Mouse (Mus musculus) neural tube, embryonic 12.5 days (tissue): ENCODE measurements around the gene Nrf1. TPM values are rescaled to one million over a fixed set of nuclear protein-coding genes. Genes with fewer than 3 reads are reported as not detected.

ENCODE experiments used
- ATAC-seq: fragments of 200-750 bp; cut with Nextera tagmentation; 2 replicates; pipeline ENCODE4 v1.8.0; 2017; ENCODE audit warnings: low read depth, mild to moderate bottlenecking, moderate TSS enrichment, moderate library complexity; ENCODE audit not compliant: low FRiP score
- H3K27ac ChIP-seq: fragments of 300-500 bp; sonication (generic); 2 replicates; pipeline ENCODE4 v1.5.1; 2016
- H3K27me3 ChIP-seq: fragments of 300-500 bp; sonication (generic); replicated peaks from 2 replicates; pipeline ENCODE4 v1.6.1; 2016; ENCODE audit warnings: mild to moderate bottlenecking
- H3K36me3 ChIP-seq: fragments of 300-500 bp; sonication (generic); 2 replicates; pipeline ENCODE4 v1.6.1; 2016; ENCODE audit warnings: mild to moderate bottlenecking
- H3K4me1 ChIP-seq: fragments of 300-500 bp; sonication (generic); 2 replicates; pipeline ENCODE4 v1.6.1; 2016
- H3K4me2 ChIP-seq: fragments of 300-500 bp; sonication (generic); replicated peaks from 2 replicates; pipeline ENCODE4 v1.6.1; 2016; ENCODE audit warnings: mild to moderate bottlenecking
- H3K4me3 ChIP-seq: fragments of 300-500 bp; sonication (generic); 2 replicates; pipeline ENCODE4 v1.5.1; 2016
- H3K9ac ChIP-seq: fragments of 300-500 bp; sonication (generic); 2 replicates; pipeline ENCODE4 v1.6.1; 2016; ENCODE audit warnings: mild to moderate bottlenecking
- H3K9me3 ChIP-seq: fragments of 300-500 bp; sonication (generic); 2 replicates; pipeline ENCODE4 v1.6.1; 2016; ENCODE audit warnings: mild to moderate bottlenecking
- WGBS: fragments of 180-500 bp; shearing (Covaris S2); methylation state at CpG from one replicate; pipeline ENCODE4 v1.1.7; 2016; 5-methylcytosine and 5-hydroxymethylcytosine counted together
- polyA plus RNA-seq: library from polyadenylated mRNA; unstranded; fragments of >200 nt; fragmentation: Nextera tagmentation; extraction: Ambion mirVana; gene quantifications from 2 replicates; pipeline ENCODE4 v1.2.1, GENCODE M21; 2016

The Nrf1 gene
- polyA plus RNA-seq, 1 experiment from 2014 or later: 60.2 TPM

- no peak overlapping the region for H3K27ac ChIP-seq
- H3K4me3 ChIP-seq: no peak overlapping the region
- ATAC-seq: no peak
- 84% methylated on average over 1 of the region's 1 CpGs for WGBS
- no peak overlapping the region for H3K4me2 ChIP-seq
- H3K27me3 ChIP-seq: no peaks in the 10 kb centered on the region
- H3K9me3 ChIP-seq: no peaks in the 10 kb centered on the region
- H3K36me3 ChIP-seq: no peaks in the 10 kb centered on the region
- peaks cover 8% of the 10 kb centered on the region; the same call in 1 of the 2 replicates for H3K4me1 ChIP-seq
- no peak overlapping the region for H3K9ac ChIP-seq
Measured at GRCm38 (mm10) chr6:30083307-30083706, 35.5 kb downstream of the Nrf1 start.

- ATAC-seq: no peak
- no peaks in the 10 kb centered on the region for H3K9me3 ChIP-seq
- no peaks in the 10 kb centered on the region for H3K4me1 ChIP-seq
- H3K27ac ChIP-seq: no peak overlapping the region
- H3K4me2 ChIP-seq: no peak overlapping the region
- no peaks in the 10 kb centered on the region for H3K27me3 ChIP-seq
- H3K9ac ChIP-seq: no peak overlapping the region
- peaks cover 7% of the 10 kb centered on the region for H3K36me3 ChIP-seq
- 38% methylated on average over 2 of the region's 2 CpGs for WGBS
- no peak overlapping the region for H3K4me3 ChIP-seq
Measured at GRCm38 (mm10) chr6:30085351-30085750, 37.6 kb downstream of the Nrf1 start.

GRCm38 (mm10) chr6:30091221-30091620 lies 43.4 kb downstream of the Nrf1 start:
- no peaks in the 10 kb centered on the region for H3K4me1 ChIP-seq
- 87% methylated on average over 4 of the region's 4 CpGs for WGBS
- H3K27me3 ChIP-seq: no peaks in the 10 kb centered on the region
- ATAC-seq: no peak
- H3K36me3 ChIP-seq: peaks cover 25% of the 10 kb centered on the region
- no peak overlapping the region for H3K9ac ChIP-seq
- H3K4me2 ChIP-seq: no peak overlapping the region
- no peak overlapping the region for H3K27ac ChIP-seq
- no peak overlapping the region for H3K4me3 ChIP-seq
- no peaks in the 10 kb centered on the region for H3K9me3 ChIP-seq

GRCm38 (mm10) chr6:30092816-30093215 lies 45.0 kb downstream of the Nrf1 start:
- WGBS: 94% methylated on average over 6 of the region's 6 CpGs
- Histone ChIP-seq H3K9me3 (no peaks in the 10 kb centered on the region), H3K36me3 (peaks cover 38% of the 10 kb centered on the region), H3K4me3 (no peak overlapping the region), H3K4me1 (no peaks in the 10 kb centered on the region), H3K27me3 (no peaks in the 10 kb centered on the region), H3K4me2 (no peak overlapping the region), H3K27ac (no peak overlapping the region), H3K9ac (no peak overlapping the region)
- no peak for ATAC-seq

- no peak overlapping the region for H3K27ac ChIP-seq
- no peak overlapping the region for H3K4me3 ChIP-seq
- no peaks in the 10 kb centered on the region for H3K9me3 ChIP-seq
- peaks cover 65% of the 10 kb centered on the region for H3K36me3 ChIP-seq
- H3K27me3 ChIP-seq: no peaks in the 10 kb centered on the region
- H3K9ac ChIP-seq: no peak overlapping the region
- no peak overlapping the region for H3K4me2 ChIP-seq
- H3K4me1 ChIP-seq: no peaks in the 10 kb centered on the region
- no peak for ATAC-seq
- WGBS: 87% methylated on average over 12 of the region's 12 CpGs
Measured at GRCm38 (mm10) chr6:30101773-30102415, 54.1 kb downstream of the Nrf1 start.

- ATAC-seq: no peak
- Histone ChIP-seq H3K36me3 (peaks cover 58% of the 10 kb centered on the region), H3K4me1 (no peaks in the 10 kb centered on the region), H3K9me3 (no peaks in the 10 kb centered on the region), H3K27ac (no peak overlapping the region), H3K4me2 (no peak overlapping the region), H3K4me3 (no peak overlapping the region), H3K9ac (no peak overlapping the region), H3K27me3 (no peaks in the 10 kb centered on the region)
- 89% methylated on average over 2 of the region's 2 CpGs for WGBS
Measured at GRCm38 (mm10) chr6:30106091-30106490, 58.3 kb downstream of the Nrf1 start.

- no peak overlapping the region for H3K27ac ChIP-seq
- no peak overlapping the region for H3K4me2 ChIP-seq
- peaks cover 55% of the 10 kb centered on the region for H3K36me3 ChIP-seq
- H3K9ac ChIP-seq: no peak overlapping the region
- WGBS: 77% methylated on average over 2 of the region's 2 CpGs
- no peaks in the 10 kb centered on the region for H3K27me3 ChIP-seq
- H3K4me3 ChIP-seq: no peak overlapping the region
- no peaks in the 10 kb centered on the region for H3K9me3 ChIP-seq
- H3K4me1 ChIP-seq: no peaks in the 10 kb centered on the region
- no peak for ATAC-seq
Measured at GRCm38 (mm10) chr6:30107456-30107855, 59.7 kb downstream of the Nrf1 start.

GRCm38 (mm10) chr6:30109820-30110502 lies 62.2 kb downstream of the Nrf1 start:
- Histone ChIP-seq H3K4me1 (no peaks in the 10 kb centered on the region), H3K9me3 (no peaks in the 10 kb centered on the region), H3K9ac (no peak overlapping the region), H3K4me2 (no peak overlapping the region), H3K4me3 (no peak overlapping the region), H3K36me3 (peaks cover 53% of the 10 kb centered on the region), H3K27me3 (no peaks in the 10 kb centered on the region), H3K27ac (no peak overlapping the region)
- no peak for ATAC-seq
- 95% methylated on average over 10 of the region's 10 CpGs for WGBS

GRCm38 (mm10) chr6:30112349-30113132 lies 64.8 kb downstream of the Nrf1 start:
- Histone ChIP-seq H3K27ac (no peak overlapping the region), H3K4me1 (no peaks in the 10 kb centered on the region), H3K27me3 (no peaks in the 10 kb centered on the region), H3K9ac (no peak overlapping the region), H3K9me3 (no peaks in the 10 kb centered on the region), H3K4me3 (no peak overlapping the region), H3K4me2 (no peak overlapping the region), H3K36me3 (peaks cover 65% of the 10 kb centered on the region)
- ATAC-seq: no peak
- 92% methylated on average over 4 of the region's 4 CpGs for WGBS

GRCm38 (mm10) chr6:30114101-30114500 lies 66.3 kb downstream of the Nrf1 start:
- Histone ChIP-seq H3K4me1 (no peaks in the 10 kb centered on the region), H3K9me3 (no peaks in the 10 kb centered on the region), H3K27ac (no peak overlapping the region), H3K9ac (no peak overlapping the region), H3K27me3 (no peaks in the 10 kb centered on the region), H3K36me3 (peaks cover 76% of the 10 kb centered on the region), H3K4me2 (no peak overlapping the region), H3K4me3 (no peak overlapping the region)
- no peak for ATAC-seq
- 93% methylated on average over 2 of the region's 2 CpGs for WGBS

GRCm38 (mm10) chr6:30121152-30121551 lies 73.4 kb downstream of the Nrf1 start:
- WGBS: 85% methylated on average over 2 of the region's 2 CpGs
- Histone ChIP-seq H3K4me3 (no peak overlapping the region), H3K9me3 (no peaks in the 10 kb centered on the region), H3K4me2 (no peak overlapping the region), H3K36me3 (peaks cover 56% of the 10 kb centered on the region), H3K9ac (no peak overlapping the region), H3K4me1 (no peaks in the 10 kb centered on the region), H3K27me3 (no peaks in the 10 kb centered on the region), H3K27ac (no peak overlapping the region)
- no peak for ATAC-seq

- Histone ChIP-seq H3K9ac (no peak overlapping the region), H3K36me3 (peaks cover 52% of the 10 kb centered on the region), H3K4me2 (no peak overlapping the region), H3K27me3 (no peaks in the 10 kb centered on the region), H3K4me3 (no peak overlapping the region), H3K4me1 (no peaks in the 10 kb centered on the region), H3K27ac (no peak overlapping the region), H3K9me3 (no peaks in the 10 kb centered on the region)
- WGBS: 79% methylated on average over 1 of the region's 1 CpGs
- ATAC-seq: no peak
Measured at GRCm38 (mm10) chr6:30121600-30121999, 73.8 kb downstream of the Nrf1 start.
